Mouse (Mus musculus) brain, embryonic 14.5 days (tissue): ENCODE results near the gene Npdc1.

Experiments
- CTCF ChIP-seq: fragments of 200-500 bp; IDR thresholded peaks from 2 replicates; pipeline ENCODE4 v1.5.1; 2012; ENCODE audit warnings: inconsistent platforms, mild to moderate bottlenecking, moderate library complexity, borderline replicate concordance; ENCODE audit not compliant: insufficient read depth, insufficient read length; ENCODE audit errors: extremely low read depth
- POLR2A ChIP-seq: fragments of 200-500 bp; IDR thresholded peaks from 2 replicates; pipeline ENCODE4 v1.6.1; 2012; ENCODE audit warnings: mild to moderate bottlenecking, inconsistent platforms, borderline replicate concordance; ENCODE audit not compliant: poor library complexity, insufficient read depth, insufficient read length, severe bottlenecking; ENCODE audit errors: extremely low read depth

DNA sequence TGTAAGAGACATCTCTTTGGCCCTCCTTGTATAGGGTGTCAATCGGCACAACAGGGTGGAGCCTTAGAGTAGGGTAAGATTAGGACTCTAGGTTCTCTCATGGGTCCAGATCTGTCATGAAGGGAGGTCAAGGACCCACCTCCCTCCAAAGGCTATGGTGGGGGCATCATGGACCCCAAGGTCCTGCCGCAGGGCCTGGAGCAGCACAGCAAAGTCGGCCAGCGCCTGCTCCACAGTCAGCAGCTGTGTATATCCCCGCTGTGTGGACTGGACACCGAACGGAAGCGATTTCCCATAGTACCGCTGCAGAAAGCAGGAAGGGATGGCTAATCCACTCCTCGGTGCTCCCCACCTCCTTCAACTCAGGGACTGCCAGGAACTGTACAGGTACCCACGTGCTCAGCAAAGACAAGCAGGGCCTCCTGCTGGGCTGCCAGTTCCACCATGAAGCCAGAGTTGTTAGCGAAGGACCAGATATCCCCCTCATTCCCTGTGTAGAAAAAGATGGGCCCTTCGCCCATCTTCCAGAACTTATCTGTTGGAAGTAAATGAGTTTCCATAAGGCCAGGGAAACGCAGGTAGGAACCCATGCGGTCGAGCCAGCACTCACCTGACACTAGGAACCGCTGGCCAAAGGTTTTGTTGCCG lies 43.6 kb upstream of the Npdc1 start:
- TF ChIP-seq CTCF (no peak), POLR2A (no peak)
